Mouse (Mus musculus) thymus, adult 2 months (tissue): ENCODE measurements around the gene B3galt1.

Experiments used
- CTCF ChIP-seq: fragments of 200-500 bp; IDR thresholded peaks from 2 replicates; pipeline ENCODE4 v1.5.1; 2012; ENCODE audit warnings: mild to moderate bottlenecking, control low read depth, low read length, moderate library complexity, borderline replicate concordance; ENCODE audit not compliant: control insufficient read depth, poor library complexity, insufficient read depth; ENCODE audit errors: extremely low read depth
- POLR2A ChIP-seq: fragments of 200-500 bp; IDR thresholded peaks from 2 replicates; pipeline ENCODE4 v1.6.1; 2012; ENCODE audit warnings: mild to moderate bottlenecking, low read length, control low read depth, moderate library complexity; ENCODE audit not compliant: control insufficient read depth, poor library complexity, insufficient read depth; ENCODE audit errors: extremely low read depth

DNA sequence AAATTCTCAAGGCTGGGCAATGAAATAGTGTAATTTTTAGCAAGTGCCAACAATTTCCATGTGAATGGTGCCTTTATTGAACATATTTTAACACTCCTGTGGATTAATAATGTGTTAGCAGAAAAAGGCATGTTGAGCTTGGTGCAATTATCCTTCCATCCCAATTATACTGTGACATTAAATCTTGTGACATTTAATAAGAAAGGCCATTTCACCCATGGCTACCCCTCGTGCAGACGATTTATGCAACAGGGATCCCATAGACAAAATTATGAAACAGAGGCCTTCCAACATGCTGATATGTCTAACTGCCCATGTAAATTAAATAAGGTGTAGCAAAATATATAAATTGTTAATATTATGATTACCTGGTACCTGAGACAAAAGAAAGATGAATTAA, 293.3 kb downstream of the B3galt1 start:
- TF ChIP-seq POLR2A (no peak), CTCF (no peak)
